Mouse (Mus musculus): ENCODE results near the gene 4930435E12Rik.

- TF ChIP-seq ZC3H11A (IDR thresholded peaks at IDR 0.05; ENCODE audit: low read depth, low read length) (no peak), CTCF (conservative IDR thresholded peaks at IDR 0.05 in 1 of 2, IDR thresholded peaks at IDR 0.05 in 1 of 2; ENCODE audit: low read depth in 2 of 2, low read length in 2 of 2) (no peak), ZMIZ1 (IDR thresholded peaks at IDR 0.05; ENCODE audit: low read depth, low read length) (no peak), PAX5 (IDR thresholded peaks at IDR 0.05; ENCODE audit: low read length) (no peak), MAX (IDR thresholded peaks at IDR 0.05; ENCODE audit: low read length) (no peak), HCFC1 (IDR thresholded peaks at IDR 0.05; ENCODE audit: low read depth, low read length) (no peak), TCF12 (IDR thresholded peaks at IDR 0.05; ENCODE audit: low read depth, low read length) (no peak), SMC3 (IDR thresholded peaks at IDR 0.05; ENCODE audit: low read depth, low read length) (no peak)
Measured at GRCm38 (mm10) chr16:38782524-38783067, 46.0 kb downstream of the 4930435E12Rik start.
